Mouse (Mus musculus) left cerebral cortex, postnatal 14 days (tissue): ENCODE measurements around the gene Oxsr1. TPM values are rescaled to one million over a fixed set of nuclear protein-coding genes. Genes with fewer than 3 reads are reported as not detected.
A peak's percentile ranks its signal among the peaks of the same experiment; 100 is the strongest.
"Not testable (repeated sequence)": the region's sequence is repeated elsewhere in the genome, so short reads cannot be mapped to it uniquely, and the experiment has no call there.

ENCODE experiments used
- DNase-seq, 2 experiments: peaks; one replicate each; pipeline ENCODE4 v3.0.0; 2021 to 2022; ENCODE audit warnings: low spot score in 2 of 2, mixed read lengths in 1 of 2
- intact Hi-C: fragments of 180-260 bp; cut with DNase I; formaldehyde crosslinking; loops from one replicate; pipeline ENCODE4 v1.15.1; 2025
- total RNA-seq, 2 experiments: library from RNA; stranded (reverse); gene quantifications; 2 replicates each; pipeline ENCODE4 v1.2.3; 2021

Oxsr1 gene
- total RNA-seq, 2 experiments from 2014 or later = 33.2 to 36.4 TPM

DNA sequence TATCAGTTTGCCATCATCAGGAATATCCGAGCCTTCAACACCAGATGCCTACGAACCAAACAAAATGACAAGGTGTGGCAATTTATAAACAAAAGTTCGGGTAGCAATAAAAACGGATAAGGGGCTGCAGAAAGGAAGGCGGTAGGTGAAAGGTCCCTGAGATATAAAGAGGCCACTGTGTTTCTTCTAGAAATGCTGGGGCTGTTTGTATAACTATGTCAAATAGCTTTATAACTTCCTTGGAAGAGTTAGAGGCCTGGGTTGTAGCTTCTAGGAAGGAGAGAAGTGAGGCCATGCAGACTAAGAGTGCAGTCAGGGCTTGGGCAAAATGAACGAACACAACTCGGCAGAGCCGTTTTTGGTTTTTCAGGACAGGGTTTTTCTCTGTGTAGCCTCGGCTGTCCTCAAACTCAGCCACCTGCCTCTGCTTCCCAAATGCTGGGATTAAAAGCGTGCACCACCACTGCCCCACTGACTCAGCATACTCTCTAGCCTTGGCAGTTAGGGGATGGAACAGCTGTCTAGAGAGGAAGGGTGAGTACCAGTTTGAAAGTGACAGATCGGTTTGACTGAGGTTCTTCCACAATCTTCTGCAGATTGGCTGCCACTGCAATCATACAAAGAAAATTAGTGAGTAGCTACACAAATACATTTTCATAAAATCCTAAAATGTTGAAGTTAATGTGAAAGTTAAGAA lies 80.9 kb downstream of the Oxsr1 start:
- intact Hi-C loops = no loop called here
- no peak for DNase-seq

DNA sequence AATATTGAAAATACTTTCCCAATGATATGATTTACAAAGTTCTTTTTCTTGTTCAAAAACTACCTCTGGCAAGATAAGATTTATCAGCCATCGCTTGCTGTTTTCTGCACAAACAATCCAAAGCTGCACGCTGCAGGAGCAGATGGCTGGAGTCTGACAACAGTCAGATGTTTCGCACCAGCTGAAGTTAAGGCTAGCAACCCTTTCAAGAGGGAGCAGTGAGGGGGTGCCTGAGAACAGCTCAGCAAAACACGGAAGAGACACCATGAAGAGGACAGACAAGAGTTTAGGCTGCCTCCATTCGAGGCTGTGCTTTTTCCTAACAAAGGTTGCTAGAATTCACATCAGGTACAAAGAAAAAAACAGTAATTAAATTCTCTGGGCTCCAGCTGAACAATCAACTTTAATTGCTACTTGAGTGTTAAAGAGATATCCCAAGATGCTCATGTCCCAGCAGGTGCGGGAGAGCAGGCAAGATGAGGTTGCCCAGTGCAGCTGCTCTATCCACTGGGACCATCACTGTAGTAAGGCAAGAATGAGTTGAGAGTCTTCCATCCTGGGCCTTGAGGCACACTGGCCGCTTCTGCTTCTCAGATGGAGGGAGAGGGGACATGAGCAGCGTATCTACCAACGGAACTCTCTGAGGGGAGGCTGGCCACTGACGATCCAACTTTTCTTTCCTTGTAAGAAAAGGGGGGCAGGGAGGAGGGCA lies 81.8 kb downstream of the Oxsr1 start:
- intact Hi-C loops = no loop called here
- no peak for DNase-seq

DNA sequence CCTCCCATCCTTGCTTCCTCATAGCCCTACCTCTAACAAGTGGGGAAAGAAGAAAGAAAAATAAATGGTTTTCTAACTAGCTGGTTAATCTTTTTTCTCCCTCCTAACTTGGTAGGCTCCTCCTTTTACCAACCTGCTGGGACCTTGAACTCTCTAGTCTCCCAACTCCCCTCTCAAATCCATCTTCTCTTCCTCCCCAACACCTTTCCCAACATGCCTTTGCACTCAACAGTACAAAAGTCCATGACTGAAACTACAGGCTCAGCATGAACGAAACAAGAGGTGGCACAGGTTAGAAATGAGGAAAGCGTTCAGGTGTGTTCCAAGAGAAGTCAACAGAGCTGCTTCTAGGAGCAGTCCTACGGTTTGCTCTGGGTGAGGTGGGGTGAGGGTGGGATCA lies 83.0 kb downstream of the Oxsr1 start:
- DNase-seq = no peak
- intact Hi-C loops = no loop called here

DNA sequence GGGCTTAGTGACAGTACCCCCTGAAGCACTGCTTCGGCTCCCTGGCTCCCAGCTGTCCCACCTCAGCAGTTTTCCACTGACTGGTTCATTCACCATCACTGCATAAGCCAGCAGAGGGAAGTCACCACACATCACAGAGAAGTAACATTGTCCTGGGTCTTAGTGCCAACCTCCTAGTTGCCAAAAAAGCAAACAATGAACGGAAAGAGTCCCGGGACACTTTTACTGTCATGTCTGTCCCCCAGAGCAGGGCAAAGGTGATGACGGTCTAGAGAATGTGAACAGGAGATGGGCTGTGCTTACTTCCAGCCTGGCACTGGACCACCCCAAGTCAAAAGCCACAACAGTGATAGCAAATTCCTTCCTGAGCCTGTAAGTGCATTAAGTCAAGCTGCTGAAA lies 83.4 kb downstream of the Oxsr1 start:
- no peak for DNase-seq
- intact Hi-C loops = no loop called here

DNA sequence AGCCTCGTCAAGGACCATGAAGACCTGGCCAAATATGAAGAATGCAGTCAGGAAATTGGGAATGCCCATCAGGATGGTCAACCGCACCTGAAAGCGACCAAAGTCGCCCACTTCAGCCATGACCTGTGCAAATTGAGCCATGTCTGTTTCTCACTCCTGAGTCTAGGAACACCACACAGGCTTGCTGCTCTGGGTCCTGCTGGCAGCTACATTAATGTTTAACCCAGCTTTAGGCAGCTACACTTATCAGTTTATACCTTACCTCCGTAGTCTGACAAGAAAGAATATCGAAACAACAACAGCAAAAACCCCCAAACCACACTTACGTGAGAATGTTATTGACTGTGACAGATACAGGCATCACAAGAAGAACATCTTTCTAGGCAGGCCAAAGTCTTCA lies 90.7 kb downstream of the Oxsr1 start:
- intact Hi-C loops = no loop called here
- no peak for DNase-seq

DNA sequence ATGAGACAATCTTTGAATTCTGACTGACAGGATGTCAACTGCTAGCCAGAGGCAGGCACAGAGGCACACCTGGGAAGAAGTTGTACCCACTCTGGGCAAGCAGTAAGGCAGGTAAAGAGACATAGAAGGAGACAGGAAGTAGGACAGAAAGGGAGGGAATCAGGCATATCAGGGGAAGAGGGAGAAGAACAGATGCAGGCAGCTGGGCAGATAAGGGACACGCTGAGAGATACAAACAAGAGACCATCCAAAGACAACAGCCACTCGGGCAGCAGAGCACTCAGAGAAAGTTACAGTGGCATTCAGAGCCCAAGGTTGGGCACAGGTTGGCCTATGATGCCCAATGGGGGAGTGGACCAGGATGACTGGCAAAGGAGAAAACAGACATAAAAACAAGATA lies 91.4 kb downstream of the Oxsr1 start:
- intact Hi-C loops = no loop called here
- DNase-seq = no peak

DNA sequence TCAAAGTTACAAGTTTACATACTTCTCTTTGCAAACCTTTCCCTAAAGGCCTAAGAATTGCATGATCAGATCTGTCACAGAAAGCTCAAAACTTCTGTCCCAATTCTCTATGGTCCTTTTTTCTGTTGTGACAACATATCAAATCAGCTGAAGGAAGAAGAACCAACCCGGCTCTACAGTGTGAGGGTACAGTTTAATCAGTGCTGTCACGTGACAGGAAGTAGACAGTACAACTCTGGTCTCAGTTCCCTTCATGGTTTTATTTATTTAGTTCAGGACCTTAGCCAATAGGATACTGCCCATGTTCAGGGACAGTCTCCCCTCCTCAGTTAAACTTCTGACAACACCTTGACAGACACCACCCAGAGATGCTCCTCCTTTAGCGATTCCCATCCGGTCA lies 102.0 kb downstream of the Oxsr1 start:
- intact Hi-C loops = no loop called here
- no peak for DNase-seq

DNA sequence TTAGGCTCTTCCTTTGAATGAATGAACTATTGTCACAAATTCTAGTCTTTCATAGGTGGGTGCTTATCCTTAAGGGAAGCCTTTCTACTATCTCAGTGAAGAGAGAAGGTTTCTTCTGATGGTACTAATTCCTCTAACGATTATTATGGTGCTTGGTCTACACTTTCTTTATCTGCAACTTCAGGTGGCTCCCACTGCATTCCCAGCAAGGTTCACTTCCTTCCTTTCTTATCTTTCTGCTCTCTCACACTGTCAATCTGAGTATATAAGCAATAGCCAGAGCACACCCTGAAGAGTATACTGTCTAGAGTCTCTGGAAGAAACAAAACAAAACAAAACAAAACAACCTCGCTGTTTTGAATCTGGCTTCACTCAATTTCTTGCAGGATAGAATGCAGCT lies 102.6 kb downstream of the Oxsr1 start:
- intact Hi-C loops = no loop called here
- DNase-seq = no peak

DNA sequence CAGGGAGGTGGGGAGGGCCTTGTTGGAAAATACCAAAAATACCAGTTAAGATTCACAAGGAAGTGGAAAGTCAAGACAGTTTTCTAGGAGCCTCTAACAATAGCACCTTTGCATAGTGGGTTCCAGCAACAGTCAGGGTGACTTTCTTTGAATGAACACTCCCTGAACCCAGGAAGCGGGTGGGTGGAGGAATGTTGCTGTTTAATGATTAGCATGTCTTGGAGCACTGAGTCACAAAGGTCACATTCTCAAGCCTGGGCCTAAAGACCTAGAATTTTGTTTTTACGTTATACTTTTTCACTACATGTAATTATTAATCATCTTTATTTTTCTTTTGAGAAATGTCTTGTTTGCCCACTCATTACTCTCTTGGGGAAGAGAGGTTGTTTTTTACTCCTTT lies 106.9 kb downstream of the Oxsr1 start:
- DNase-seq, intact Hi-C loops: not testable (repeated sequence)

DNA sequence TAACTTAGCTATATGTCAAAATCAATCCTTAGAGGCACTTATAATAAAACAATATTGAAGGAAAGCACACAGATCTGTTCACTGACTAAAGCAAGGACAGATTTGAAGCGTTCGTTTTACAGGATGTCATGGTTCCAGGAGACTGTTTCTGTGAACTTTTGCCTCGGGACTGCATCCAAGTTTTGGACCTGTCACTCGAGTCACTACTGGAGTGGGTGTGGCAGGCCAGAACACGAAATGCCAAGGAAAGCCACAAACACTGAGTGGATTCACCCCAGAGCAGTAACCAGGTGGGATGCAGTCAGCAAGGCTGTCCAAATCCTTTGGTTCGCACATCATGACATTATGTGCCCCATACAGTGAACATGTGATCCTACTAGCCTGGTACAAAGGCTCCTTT lies 107.6 kb downstream of the Oxsr1 start:
- no peak for DNase-seq
- intact Hi-C loops = no loop called here

DNA sequence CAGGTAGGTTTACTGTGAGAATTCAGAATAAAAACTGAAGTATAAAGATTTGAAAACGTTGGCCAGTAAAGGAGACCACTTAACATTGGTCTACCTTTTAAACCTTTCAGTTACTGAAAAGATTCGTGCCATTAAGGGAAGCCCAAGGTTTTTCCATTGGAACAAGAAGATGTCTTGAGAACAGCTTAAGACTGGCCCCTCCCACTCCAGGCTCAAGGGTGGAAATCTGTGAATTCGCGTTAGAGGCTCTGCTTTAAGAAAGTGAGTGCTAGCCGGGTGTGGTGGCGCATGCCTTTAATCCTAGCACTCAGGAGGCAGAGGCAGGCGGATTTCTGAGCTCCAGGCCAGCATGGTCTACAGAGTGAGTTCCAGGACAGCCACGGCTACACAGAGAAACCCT lies 109.2 kb downstream of the Oxsr1 start:
- DNase-seq = no peak
- intact Hi-C loops = no loop called here

DNA sequence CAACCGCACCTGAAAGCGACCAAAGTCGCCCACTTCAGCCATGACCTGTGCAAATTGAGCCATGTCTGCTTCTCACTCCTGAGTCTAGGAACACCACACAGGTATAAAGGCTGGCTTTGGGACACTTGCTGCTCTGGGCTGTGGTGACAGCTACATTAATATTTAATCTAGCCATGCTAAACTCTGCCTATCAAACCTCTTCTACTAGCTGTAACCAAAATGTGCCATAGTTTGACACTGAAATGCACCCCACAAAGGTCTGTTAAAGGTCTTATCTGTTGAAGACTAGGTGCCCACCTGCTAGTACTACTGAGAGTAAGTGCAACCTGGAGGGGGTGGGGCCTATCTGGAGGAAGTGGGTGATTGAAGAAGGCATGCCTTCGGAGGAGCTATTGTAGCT lies 113.2 kb downstream of the Oxsr1 start, which contains the start of gene Slc22a13:
Gene Slc22a13 (minus strand): TSS at position 101 of the 400 bp plus-strand sequence.
- intact Hi-C loops = no loop called here
- DNase-seq = no peak

DNA sequence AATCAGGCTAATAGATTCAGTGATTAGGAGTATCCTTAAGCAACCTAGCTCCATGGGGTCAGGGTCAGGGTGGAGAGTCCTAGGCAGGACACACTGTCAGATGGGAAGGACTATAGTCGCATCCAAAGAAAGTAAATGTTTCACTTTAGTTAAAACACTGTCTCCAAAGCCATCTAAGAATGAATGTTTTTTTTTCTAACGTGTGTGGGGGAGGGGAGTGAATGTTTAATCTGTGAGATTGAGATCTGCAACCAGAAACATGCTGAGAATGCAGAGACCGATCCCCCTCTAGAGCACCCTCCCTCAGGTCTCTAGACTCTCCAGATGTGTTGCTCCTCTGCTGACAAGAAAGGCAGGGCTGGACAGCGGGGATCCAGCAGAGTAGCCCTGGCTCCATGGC lies 115.1 kb downstream of the Oxsr1 start:
- intact Hi-C loops = no loop called here

DNA sequence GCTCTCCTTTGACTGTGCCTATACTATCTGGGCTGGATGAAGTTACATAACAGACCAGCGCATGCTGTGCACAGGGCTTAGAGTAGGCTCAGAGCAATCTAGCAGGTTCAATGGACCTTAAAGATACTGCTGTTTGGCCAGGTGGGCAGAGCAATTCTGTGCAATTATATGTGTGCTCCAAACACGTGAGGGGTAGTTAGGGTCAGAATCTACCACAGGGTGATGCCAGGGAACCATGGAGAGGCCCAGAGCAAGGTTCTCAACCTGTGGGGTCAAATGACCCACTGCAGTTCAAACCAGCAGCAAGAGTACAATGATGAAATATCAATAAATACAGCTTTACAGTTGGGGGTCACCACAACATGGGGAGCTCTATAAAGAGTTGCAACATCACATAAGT lies 115.6 kb downstream of the Oxsr1 start:
- intact Hi-C loops = no loop called here
- no peak for DNase-seq

More for the DNA sequence above, 115.1 kb downstream of the Oxsr1 start:
- no peak for DNase-seq

DNA sequence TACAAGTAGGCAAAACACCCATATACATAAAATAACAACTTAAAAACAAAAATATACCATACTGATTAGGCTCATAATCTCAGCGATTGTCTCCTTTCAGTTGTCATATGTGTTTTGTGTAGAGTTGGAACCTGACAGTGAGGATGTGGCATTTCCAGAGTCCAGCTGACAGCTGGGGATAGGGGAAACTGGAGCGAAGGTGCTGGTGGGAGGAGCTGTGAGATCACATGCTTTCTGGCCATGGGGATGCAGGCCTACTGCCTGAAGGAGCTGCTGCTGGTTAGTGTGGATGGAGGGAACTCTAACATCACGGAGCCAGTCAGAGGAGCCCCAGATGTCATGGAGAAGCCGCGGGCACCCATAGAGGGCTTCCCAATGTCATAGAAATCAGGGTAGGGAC lies 116.5 kb downstream of the Oxsr1 start:
- DNase-seq = no peak
- intact Hi-C loops = no loop called here

DNA sequence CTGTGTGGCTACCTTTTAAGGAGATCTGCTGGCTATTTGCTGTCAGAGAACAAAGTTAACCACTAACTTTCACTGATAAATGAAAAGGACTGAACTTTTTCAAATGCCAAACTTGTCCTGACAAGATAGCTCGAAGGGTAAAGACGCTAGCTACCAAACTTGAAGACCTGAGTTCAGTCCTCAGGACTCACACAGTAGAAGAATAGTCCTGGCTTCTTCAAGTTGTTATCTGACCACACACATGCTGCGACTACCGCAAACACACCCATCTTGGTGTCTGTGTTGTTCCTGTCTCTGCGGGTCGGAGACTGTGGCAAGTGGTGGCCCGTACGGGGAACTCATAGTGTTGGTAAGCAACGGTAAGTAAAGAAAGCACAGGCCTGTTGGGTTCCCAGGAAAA lies 118.6 kb downstream of the Oxsr1 start:
- intact Hi-C loops = no loop called here
- no peak for DNase-seq

DNA sequence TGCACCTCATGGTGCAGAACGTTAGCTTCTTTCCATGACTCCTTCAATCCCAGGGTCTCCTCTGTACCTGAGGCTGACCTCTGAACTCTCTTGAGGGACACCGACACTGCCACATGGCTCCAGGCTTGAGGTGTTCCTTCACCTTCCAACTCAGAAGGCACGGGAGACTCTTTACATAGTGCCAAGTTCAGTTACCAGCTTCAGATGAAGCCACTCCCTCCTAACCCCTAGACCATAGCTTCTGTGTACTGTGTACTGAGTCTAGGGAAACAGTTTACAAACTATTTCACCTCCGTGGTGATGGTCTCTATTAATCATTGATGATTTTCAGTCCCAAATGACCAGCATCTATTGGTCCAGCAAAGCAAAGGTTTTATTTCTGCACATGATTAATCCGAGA lies 120.6 kb downstream of the Oxsr1 start:
- intact Hi-C loops = no loop called here
- DNase-seq = no peak

DNA sequence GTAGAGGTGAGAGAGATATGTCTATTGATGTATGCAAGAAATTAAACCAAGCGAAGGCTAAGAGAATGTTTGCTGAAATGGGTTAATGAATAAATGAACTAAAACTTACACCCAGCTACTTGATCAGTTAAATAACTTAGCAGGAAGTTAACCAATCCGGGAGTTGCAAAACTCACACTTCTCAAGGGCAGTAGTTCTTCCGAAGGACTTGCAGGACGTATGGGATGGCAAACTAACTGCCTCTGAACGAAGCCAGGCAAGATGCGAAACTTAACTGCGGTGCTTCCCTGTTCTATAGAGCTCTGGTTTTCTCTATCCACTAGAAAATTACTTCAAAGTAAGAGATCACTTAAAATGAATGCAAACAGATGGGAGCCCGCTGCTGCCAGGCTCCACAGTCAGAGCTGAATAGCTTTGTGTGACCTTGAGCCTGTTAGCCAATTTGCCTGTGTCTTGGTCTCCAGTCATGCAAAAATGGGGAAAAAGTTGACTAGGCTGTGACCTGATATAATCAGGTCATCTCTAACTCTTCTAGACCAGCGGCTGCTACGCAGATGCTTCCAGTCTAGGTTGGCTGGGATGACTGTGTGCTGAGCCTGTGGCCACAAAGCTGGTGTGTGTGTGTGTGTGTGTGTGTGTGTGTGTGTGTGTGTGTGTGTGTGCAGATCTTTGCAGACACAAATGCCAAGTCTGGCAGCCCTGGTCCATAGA lies 122.9 kb downstream of the Oxsr1 start:
- no peak for DNase-seq
- intact Hi-C loops = no loop called here

DNA sequence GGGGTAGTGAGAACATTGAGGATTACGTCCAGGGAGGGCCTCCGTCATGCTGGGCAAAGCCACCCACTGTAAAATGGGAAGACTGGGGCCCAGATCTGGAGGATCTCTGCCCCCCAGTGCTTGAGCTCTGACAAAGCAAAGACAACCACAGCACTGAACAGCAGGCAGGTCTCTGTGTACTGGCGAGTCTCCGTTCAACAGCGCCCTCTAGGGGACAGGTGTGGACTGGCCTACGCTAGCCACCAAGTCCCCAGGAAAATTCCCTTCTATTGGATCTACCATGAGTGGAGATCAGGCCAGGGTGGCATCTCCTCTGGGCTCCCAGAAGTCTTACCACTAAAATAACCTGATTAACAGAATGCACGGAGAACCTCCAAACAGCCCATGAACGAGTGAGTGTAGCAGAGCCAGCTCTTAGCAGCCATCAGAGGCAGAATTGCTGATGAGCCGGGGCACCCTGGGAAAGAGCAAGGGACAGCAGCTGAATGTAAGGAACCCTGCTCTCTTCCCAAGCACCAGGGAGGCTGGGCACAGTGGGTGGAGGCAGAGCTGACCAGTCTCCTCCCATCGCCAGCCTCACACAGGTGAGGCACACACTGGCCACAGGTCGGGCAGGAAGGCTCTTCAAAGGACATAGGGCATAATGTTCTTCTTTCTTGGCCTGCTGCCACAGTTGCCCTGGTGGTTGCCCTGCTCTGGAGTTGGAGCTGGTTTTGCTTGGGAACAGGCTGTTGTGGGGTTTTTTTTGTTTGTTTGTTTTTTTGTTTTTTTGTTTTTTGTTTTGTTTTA lies 129.8 kb downstream of the Oxsr1 start:
- intact Hi-C loops = no loop called here
- peak in 1 of 2 experiments; percentile 16 for DNase-seq
